Mouse (Mus musculus) liver, embryonic 18 days (tissue): Measurements from ENCODE around the gene Dlk2. TPM values are rescaled to one million over a fixed set of nuclear protein-coding genes. Genes with fewer than 3 reads are reported as not detected.

Experiments
- polyA plus RNA-seq: library from polyadenylated mRNA; depleted of rRNA; stranded (reverse); fragments of >200 nt; gene quantifications from 2 replicates; pipeline ENCODE4 v1.2.3, GENCODE M21; 2012; rRNA removed

Dlk2 gene
- polyA plus RNA-seq: 0.02 TPM in 2 replicates

DNA sequence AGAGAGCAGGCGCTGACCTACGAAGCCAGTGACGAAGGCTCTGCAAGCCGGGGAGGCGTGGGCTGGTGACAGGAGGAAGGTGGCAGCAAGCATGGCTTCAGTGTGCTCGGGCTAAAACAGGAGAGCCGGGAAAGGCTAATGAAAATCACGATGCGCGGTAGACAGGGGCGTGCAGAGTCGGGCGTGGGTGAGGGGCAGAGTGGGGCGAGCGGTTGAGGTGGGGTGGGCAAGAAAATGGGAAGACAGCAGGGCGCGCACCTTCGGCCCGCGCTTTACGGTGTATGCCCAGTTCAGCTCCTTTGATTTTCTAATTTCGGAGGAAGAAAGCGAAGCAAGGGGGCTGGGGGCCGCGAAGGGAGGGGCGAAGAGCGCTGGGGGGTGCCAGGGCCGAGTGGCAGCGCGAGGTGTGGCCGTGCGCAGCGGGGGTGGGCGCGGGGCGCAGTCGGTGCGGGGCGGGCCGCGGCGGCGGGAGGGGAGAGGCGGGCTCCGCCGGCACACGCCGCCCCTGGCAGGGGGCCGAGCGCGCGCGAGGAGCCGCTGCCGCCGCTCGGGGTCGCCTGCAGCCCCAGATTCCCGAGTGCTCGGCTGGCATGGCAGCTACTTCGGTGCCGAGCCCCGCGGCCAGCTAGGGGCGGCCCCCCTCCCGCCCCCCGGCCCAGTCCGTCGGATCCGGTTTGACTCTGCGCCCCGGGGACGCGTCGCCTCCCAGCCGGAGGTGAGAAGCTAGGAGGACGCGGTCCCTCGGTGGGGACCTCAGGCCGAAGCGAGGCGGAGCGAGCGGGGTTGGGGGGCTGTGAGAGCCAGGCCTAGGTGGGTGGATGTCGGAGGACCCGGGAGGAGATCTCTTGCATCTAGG lies at the start of gene Dlk2:
TSS of gene Dlk2 (plus strand) at position 58 of the 856 bp plus-strand sequence.

DNA sequence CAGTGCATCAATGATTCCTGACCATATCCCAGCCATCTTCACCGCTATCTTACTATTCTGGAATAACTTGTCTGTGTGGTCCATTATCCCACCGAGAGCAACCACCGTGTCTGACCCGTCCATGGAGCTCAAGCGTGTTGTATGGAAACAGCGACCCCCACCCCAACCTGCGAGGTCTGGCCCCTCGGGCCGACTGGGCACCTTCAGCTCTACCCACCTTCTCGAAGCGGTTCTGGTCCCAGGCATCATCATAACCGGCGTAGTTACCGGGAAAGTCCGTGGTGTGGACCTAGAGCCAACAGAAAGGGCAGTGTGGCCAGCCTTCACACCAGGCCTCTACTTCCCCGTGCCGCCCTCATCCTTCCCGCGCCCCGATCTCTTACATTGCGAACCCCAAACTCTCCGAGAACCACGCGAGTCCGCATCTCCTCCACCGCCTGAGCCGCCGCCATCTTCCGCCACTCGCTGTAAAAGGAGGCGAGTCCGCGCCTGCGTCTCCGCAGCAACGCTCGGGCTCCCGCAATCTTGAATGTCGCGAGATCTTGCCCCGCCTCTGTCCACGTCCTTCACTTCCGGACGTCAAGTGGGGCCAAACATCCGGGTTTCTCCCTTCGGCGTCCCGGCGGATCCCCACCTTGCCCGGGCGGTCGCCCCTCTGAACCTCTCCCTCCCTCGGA lies 49.6 kb upstream of the Dlk2 start, which contains the start of the genes Polr1c and Yipf3:
TSS of gene Polr1c (minus strand) at position 543 of the 677 bp plus-strand sequence.
TSS of gene Yipf3 (plus strand) at position 569 of the 677 bp plus-strand sequence.

DNA sequence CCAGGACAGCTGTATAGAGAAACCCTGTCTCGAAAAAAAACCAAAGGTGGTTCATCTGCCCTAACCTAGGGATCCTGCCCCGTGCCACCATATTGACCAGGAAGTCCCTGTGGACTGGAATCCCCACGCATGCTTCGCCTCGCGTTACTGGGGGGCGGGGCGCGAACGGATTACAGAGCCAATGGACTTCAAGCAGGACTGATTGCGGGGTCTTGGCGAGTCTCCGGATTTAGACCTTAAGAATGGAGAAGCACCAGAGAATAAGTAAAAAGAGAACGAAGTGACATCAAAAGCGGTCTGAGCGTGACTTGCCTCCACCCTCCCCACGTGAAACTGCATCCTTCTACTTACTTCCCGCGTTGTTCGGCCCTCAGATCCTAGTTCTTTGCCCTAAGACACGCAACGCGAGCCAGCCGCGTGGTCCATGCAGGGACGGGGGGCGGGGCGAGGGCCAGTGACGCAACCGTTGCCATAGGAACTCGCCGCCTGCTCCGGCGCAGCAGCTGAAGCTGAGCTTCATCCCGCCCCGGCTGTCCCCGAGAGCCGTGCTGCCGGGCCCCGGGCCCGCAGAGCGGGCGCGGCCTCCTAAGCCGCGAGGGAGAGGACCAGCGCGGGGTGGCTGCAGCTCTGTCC lies 43.7 kb upstream of the Dlk2 start, which contains the start of gene Lrrc73:
TSS of gene Lrrc73 (plus strand) at position 80 of the 633 bp plus-strand sequence.

DNA sequence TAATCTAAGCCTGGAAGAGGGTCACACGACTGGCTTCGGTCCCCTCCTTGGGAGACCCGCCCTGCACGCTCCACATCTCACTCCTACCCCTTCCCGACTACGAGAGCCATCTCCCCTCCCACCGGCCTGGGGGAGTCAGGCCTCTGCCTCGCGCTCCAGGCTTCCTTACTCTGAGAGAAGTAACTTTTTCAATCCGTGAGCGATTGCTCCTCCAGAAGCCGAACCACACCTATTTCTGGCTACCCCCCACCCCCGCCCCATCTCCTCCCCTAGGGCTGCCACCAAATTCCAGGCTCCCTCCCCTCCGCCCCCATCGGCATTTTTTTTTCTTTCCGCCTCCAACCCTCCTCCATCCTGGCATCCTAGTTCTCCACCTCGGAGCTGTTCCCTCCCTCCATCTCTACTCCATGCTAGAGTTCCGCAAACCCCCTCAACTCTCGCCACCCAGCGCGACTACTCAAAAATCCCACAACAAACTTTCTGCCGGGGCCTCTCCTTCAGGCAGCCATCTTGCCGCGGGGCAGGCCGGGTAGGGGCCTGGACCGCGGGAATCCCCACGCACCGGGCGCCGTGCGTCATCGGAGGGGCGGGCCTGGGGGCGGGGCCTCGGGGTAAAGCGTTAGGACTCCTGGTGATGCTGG lies 14.6 kb upstream of the Dlk2 start, which contains the start of gene Tjap1:
TSS of gene Tjap1 (minus strand) at position 544 of the 641 bp plus-strand sequence.

DNA sequence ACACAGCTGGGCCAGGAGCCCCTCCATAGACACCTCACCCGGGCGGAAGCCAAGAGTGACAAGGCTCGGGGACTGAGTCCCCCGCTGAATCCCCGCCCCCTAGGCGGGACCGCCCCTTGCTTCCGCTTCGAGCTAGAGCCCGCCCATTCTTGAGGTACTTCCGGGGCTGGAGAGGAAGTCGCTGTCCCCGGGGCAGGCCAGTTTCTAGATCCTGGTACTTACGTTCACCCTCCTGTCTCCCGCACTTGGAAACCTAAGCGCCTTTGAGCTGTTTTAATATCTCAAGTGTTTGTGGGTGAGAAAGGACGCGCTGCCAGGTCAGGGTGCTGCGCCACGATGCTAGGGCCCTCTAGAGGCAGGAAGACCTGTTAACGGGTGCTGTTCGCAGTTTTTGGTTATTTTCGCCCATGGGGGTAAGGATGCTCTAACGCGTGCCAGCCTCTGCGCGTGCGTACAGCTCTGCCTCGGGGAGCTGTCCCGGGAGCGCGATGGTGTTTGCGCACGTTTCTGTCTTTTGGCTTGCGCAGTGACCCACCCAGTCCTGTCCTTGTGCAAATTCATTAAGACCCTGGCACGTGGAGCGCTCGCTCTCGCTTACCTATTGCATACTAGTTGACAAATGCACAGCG lies 30.8 kb downstream of the Dlk2 start, which contains the start of gene Abcc10:
TSS of gene Abcc10 (minus strand) at position 447 of the 629 bp plus-strand sequence.

Other genes with a start within 250 kb of the Dlk2 start
- gene Mrps18a, start 186.4 kb upstream of the Dlk2 start, polyA plus RNA-seq: 24.6 and 25.1 TPM in 2 replicates
- gene Rsph9, start 153.2 kb upstream of the Dlk2 start, polyA plus RNA-seq: 1.4 and 1.6 TPM in 2 replicates
- gene Mad2l1bp, start 143.9 kb upstream of the Dlk2 start, polyA plus RNA-seq: 19.4 and 20.0 TPM in 2 replicates
- 88.1 and 108 TPM in 2 replicates for gene Gtpbp2, start 136.4 kb upstream of the Dlk2 start, polyA plus RNA-seq
- 5.7 and 5.9 TPM in 2 replicates for gene Polh, start 94.8 kb upstream of the Dlk2 start, polyA plus RNA-seq
- gene Xpo5, start 94.6 kb upstream of the Dlk2 start, polyA plus RNA-seq: 10.5 and 11.9 TPM in 2 replicates
- gene Polr1c, start 49.4 kb upstream of the Dlk2 start, polyA plus RNA-seq: 31.3 and 34.1 TPM in 2 replicates
- 36.4 and 36.8 TPM in 2 replicates for gene Yipf3, start 49.3 kb upstream of the Dlk2 start, polyA plus RNA-seq
- gene Lrrc73, start 43.9 kb upstream of the Dlk2 start, polyA plus RNA-seq: 0.08 and 0.12 TPM in 2 replicates
- gene Tjap1, start 14.4 kb upstream of the Dlk2 start, polyA plus RNA-seq: 9.1 and 9.2 TPM in 2 replicates
- 2.9 and 3.6 TPM in 2 replicates for gene Abcc10, start 30.9 kb downstream of the Dlk2 start, polyA plus RNA-seq
- gene Zfp318, start 86.3 kb downstream of the Dlk2 start, polyA plus RNA-seq: 2.4 and 2.8 TPM in 2 replicates
- 0.10 and 0.14 TPM in 2 replicates for gene Crip3, start 131.5 kb downstream of the Dlk2 start, polyA plus RNA-seq
- not detected in 2 replicates for gene Slc22a7, start 141.0 kb downstream of the Dlk2 start, polyA plus RNA-seq
- gene Ttbk1, start 190.3 kb downstream of the Dlk2 start, polyA plus RNA-seq: 0.01 TPM in 2 replicates
- 6.1 TPM in 2 replicates for gene Dnph1, start 199.3 kb downstream of the Dlk2 start, polyA plus RNA-seq
- 2.0 and 2.2 TPM in 2 replicates for gene Cul9, start 249.0 kb downstream of the Dlk2 start, polyA plus RNA-seq